Mouse (Mus musculus) cerebellum, adult 18-20 months (tissue): ENCODE results near the gene B3galt5.
"Not testable (repeated sequence)": the region's sequence is repeated elsewhere in the genome, so short reads cannot be mapped to it uniquely, and the experiment has no call there.

Experiments
- DNase-seq, 2 experiments: peaks; one replicate each; pipeline ENCODE4 v3.0.0; 2021

The B3galt5 gene

GRCm38 (mm10) chr16:96272929-96273619, 37.5 kb downstream of the B3galt5 start:
- peak in 1 of 2 experiments; percentile 7 for DNase-seq

GRCm38 (mm10) chr16:96276596-96276995, 41.0 kb downstream of the B3galt5 start:
- no peak for DNase-seq

- peak in 1 of 2 experiments; percentile 29 for DNase-seq
Observed at GRCm38 (mm10) chr16:96278491-96279224, 43.1 kb downstream of the B3galt5 start.

GRCm38 (mm10) chr16:96280719-96281605, 45.4 kb downstream of the B3galt5 start:
- peak; percentile 69 to 78 for DNase-seq

GRCm38 (mm10) chr16:96282566-96282965, 47.0 kb downstream of the B3galt5 start:
- no peak for DNase-seq

- DNase-seq: no peak
Observed at GRCm38 (mm10) chr16:96291885-96292284, 56.3 kb downstream of the B3galt5 start.

- DNase-seq: no peak
Observed at GRCm38 (mm10) chr16:96292530-96293173, 57.1 kb downstream of the B3galt5 start.

GRCm38 (mm10) chr16:96298075-96298474, 62.5 kb downstream of the B3galt5 start:
- no peak for DNase-seq

GRCm38 (mm10) chr16:96298574-96298973, 63.0 kb downstream of the B3galt5 start:
- DNase-seq: no peak

- no peak for DNase-seq
Observed at GRCm38 (mm10) chr16:96303356-96303755, 67.8 kb downstream of the B3galt5 start.

GRCm38 (mm10) chr16:96304438-96304837, 68.8 kb downstream of the B3galt5 start:
- no peak for DNase-seq

GRCm38 (mm10) chr16:96306905-96307304, 71.3 kb downstream of the B3galt5 start:
- no peak for DNase-seq

GRCm38 (mm10) chr16:96317803-96318202, 82.2 kb downstream of the B3galt5 start:
- DNase-seq: no peak

GRCm38 (mm10) chr16:96322739-96323138, 87.1 kb downstream of the B3galt5 start:
- DNase-seq: no peak

- no peak for DNase-seq
Observed at GRCm38 (mm10) chr16:96323166-96323565, 87.6 kb downstream of the B3galt5 start.

GRCm38 (mm10) chr16:96326110-96326999, 90.8 kb downstream of the B3galt5 start:
- DNase-seq: no peak

- not testable (repeated sequence) for DNase-seq
Observed at GRCm38 (mm10) chr16:96327251-96327650, 91.7 kb downstream of the B3galt5 start.

- peak; percentile 66 to 74 for DNase-seq
Observed at GRCm38 (mm10) chr16:96339570-96339969, 104.0 kb downstream of the B3galt5 start.

GRCm38 (mm10) chr16:96341269-96341668, 105.7 kb downstream of the B3galt5 start:
- peak; percentile 36 to 71 for DNase-seq

GRCm38 (mm10) chr16:96341945-96342344, 106.3 kb downstream of the B3galt5 start:
- no peak for DNase-seq

GRCm38 (mm10) chr16:96345117-96345516, 109.5 kb downstream of the B3galt5 start:
- peak; percentile 74 to 85 for DNase-seq

GRCm38 (mm10) chr16:96348070-96348469, 112.5 kb downstream of the B3galt5 start:
- DNase-seq: no peak
